Mouse (Mus musculus) E14TG2a.4 (cell line): Measurements from ENCODE around the gene Tsacc.

Experiments used
- CTCF ChIP-seq: conservative IDR thresholded peaks from 2 replicates; pipeline ENCODE4 v1.5.1; 2014; ENCODE audit warnings: low read length
- NANOG ChIP-seq: IDR thresholded peaks from 2 replicates; pipeline ENCODE4 v1.6.1; 2014; ENCODE audit warnings: borderline replicate concordance, low read length, mixed read lengths
- POU5F1 ChIP-seq: IDR thresholded peaks from 2 replicates; pipeline ENCODE4 v1.6.1; 2014; ENCODE audit warnings: low read length, borderline replicate concordance

- TF ChIP-seq CTCF (no peak), POU5F1 (no peak), NANOG (no peak)
These were observed 40.7 kb upstream of the Tsacc start for GRCm38 (mm10) chr3:88337367-88338020.
